Mouse (Mus musculus): Measurements from ENCODE around the gene Samd15.
A peak's percentile ranks its signal among the peaks of the same experiment; 100 is the strongest.
"Not testable (repeated sequence)": the region's sequence is repeated elsewhere in the genome, so short reads cannot be mapped to it uniquely, and the experiment has no call there.

Gene Samd15

GRCm38 (mm10) chr12:87199206-87199972 is at the start of gene Samd15:
Gene Samd15 (plus strand): TSS chr12:87199723.
- DNase-seq (ENCODE audit: low spot score) = no peak

DNA sequence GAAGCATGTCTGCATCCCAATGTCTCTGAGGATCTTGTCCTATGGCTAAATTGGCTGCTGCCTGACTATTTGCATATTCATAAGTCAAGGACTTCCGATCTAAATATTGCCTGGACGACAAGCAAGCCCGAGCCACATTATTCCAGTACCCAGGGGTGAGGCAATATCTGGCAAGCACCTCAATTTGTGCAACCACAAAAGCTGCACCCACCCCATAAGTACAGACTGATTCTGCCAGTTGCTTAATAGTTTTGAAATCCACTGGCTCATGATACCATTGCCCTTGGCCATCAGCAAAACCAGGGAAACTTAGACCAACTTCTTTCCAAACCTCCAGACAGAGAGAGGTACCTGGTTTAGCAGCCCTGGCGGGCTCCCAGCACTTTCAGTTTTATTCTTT is 45.1 kb upstream of the Samd15 start:
- not testable (repeated sequence) for DNase-seq (ENCODE audit: low spot score)

- DNase-seq (ENCODE audit: low spot score) = no peak
These were observed 42.2 kb upstream of the Samd15 start for GRCm38 (mm10) chr12:87157361-87157760.

GRCm38 (mm10) chr12:87158099-87158498 is 41.4 kb upstream of the Samd15 start:
- DNase-seq (ENCODE audit: low spot score) = no peak

DNA sequence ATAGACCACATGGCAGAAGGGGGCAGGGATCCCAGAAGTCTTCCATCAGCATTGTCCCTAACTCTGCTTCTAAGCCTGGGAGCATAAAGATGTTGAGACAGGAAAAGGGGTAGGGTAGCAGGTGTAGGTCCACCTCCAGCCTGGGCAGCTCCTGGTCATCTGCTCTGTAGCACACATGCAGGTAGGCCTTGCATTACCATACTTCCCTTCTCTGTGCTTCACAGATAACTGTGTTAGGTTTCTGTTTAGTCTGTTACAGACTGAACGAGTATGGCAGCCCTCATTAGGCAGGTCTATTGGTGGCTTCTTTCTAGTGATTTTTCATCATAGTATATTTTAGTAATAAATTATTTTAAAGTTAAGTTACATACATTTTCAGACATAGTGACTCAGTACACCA is 39.2 kb upstream of the Samd15 start:
- DNase-seq (ENCODE audit: low spot score) = no peak

- DNase-seq (ENCODE audit: low spot score) = no peak
These were observed 38.7 kb upstream of the Samd15 start for GRCm38 (mm10) chr12:87160815-87161214.

DNA sequence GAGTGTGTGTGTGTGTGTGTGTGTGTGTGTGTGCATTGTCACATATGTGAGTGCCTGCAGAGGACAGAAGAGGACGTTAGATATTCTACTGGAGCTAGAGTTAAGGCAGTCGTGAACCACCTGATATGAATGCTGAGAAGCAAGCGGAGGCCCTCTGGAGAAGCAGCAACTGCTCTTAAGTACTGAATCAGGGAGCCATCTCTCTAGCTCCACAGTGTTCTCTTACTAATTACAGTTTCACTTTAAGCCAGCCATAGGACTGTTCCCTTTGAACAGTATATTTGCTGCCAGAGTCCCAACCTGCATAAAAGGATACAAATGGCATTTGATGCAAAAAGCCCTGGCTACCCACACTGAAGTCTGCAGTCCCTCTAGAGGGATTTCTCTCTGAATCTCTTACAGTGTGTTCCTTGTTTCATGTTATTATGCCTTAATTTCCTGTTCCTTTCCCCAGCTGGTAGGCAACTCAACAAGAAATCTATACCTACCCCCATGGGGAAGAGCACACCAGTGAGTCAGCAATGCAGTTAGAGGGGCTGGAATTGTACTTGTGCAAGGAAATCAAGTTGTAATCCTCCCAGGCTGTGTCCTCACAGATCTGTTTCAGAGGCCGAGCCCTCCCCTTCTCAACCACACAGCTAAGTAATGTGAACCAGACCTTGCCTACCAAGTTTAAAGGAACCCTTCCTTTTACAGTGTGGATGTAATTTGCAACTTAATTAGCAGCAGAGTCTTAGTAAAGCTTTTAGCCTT is 24.2 kb upstream of the Samd15 start:
- DNase-seq (ENCODE audit: low spot score) = no peak

- no peak for DNase-seq (ENCODE audit: low spot score)
These were observed 21.9 kb upstream of the Samd15 start for GRCm38 (mm10) chr12:87177631-87178030.

DNA sequence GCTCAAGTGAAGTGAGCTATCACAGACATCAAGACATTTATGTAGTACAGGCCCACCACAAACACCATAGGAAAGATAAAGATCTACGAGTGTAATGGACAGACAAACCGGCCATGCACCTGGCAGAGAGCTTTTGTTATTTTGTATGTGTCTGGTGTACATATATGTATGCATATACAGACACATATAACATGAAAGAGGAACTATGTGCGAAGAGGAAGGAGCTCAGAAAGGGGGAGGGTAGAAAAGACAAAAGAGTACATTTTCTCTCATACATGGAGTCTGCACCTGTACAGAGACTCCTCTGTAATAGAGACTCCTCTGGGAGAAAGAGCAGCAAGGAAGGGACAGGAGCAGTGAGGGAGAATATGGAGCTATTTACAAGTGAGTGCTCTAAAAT is 6.5 kb upstream of the Samd15 start:
- DNase-seq (ENCODE audit: low spot score) = no peak

DNA sequence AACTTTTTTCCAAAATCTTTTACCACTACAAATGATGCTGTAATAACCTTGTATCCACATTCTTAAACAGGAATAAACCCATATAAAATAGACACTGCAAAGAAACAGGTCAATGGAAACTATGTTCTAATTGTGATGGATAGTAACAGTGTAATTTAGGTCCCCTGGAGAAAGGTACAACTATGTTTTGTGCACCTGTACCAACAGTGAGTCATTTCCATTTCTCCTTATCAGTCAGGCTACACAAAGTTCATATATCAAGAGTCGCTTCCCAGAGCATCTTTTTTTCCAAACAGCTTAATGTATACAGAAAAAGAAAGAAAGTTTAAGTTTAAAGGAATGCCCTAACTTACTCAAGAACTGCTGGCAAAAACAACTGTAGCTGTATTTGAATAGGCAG is 4.5 kb upstream of the Samd15 start:
- DNase-seq (ENCODE audit: low spot score) = no peak

DNA sequence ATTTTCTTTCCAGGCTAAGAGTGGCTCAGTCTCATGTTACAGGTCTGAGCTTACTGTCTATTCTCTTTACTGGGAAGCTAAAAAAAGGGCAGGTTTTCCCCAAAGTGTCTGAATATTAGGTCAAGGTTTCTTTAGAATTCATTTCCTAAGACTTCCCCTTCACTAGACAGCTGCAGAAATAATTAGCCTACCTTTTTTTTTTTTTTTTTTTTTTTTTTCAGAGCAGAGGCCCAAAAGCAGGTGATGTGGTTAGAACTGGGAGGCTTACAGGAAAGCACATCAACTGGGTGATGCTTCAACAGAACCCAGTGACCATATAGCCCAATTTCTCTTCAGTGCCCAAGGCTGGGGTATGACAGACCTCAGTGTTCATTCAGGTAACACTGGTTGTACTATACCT is 3.2 kb upstream of the Samd15 start:
- no peak for DNase-seq (ENCODE audit: low spot score)

DNA sequence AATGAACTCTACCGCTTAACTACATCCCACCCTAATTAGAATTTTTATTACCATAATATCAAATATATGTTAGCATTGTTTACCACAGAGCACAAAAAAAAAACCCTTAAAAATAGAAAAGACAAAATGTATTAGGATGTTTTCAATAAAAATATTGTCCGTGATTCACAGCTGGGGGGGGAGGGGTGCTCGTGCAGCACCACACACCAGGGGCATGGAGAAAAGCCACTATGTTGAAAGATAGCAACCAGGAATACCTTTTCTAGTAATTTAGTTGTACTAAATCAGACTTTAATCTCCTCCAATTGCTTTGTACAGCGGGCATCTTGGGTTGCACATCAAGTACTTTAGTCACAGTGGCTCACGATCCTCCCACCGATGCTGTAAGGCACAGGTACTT is 731 bp upstream of the Samd15 start:
- no peak for DNase-seq (ENCODE audit: low spot score)

DNA sequence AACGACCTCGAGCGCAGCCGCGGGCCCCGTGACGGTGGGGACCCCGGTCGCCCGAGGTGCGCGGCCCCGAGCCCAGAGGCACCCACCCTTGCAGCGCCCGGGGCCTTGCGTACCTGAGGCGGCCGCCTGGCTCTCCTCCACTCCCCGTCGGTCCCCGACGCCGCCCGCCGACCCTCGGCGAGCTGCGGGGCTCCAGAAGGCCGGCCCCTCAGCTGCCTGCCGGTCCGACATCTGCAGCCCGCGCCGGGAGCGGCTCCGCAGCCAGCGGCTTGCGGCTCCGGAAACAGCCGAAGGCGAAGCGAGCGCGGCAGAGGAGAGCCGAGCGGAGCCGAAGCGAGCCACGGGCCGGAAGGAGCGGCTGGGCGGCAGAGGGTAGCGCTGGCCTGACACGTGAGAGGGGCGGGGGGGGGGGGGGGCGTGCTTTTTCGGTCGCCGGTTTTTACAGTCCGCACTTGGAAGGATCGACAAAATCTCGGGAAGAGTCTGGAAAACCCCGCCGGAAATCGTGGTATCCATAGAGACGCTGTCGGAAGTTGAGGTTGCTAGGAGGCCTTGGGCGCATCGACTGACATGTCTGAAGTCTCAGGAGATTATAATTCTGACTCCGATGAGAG is 557 bp downstream of the Samd15 start, which contains the start of gene Tmed8:
Gene Tmed8 (minus strand): TSS at position 482 of the 614 bp plus-strand sequence.
- peak; percentile 25 for DNase-seq (ENCODE audit: low spot score)

DNA sequence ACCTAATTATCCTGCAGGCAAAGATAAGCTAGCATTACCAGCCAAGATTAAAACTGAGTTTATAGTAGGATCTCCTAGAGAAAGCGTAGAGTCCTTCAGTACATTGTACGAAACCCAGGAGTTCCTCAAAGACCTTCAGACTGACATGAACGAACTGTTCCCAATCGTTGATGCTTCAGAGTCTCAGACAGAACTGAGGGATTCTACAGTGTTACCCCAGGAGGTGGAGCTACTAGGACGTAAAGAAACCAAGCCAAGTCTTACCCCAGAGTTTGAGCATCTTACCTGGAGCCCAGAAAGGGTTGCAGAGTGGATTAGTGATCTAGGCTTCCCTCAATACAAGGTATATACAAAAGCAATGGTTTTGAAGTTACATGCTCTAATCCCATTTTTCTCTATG is 2.2 kb downstream of the Samd15 start:
- no peak for DNase-seq (ENCODE audit: low spot score)

DNA sequence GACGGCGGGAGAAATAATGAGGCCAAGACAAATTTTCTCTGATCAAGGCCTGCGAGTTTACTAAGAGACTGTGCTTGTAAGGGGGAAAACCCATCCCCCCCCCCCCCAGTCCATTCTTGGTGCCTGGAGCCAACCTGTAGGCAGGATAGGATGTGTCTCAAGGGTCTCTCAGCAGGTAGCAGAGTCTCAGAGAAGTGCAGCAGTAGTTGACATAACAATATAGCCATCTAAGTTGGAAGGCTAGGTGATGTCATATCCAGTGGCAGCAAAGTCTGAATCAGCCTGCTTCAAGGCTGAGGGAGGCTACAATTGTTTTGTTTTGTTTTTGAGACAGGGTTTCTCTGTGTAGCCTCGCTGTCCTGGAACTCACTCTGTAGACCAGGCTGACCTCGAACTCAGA is 6.3 kb downstream of the Samd15 start:
- not testable (repeated sequence) for DNase-seq (ENCODE audit: low spot score)

- no peak for DNase-seq (ENCODE audit: low spot score)
These were observed 13.5 kb downstream of the Samd15 start for GRCm38 (mm10) chr12:87212844-87213606.

DNA sequence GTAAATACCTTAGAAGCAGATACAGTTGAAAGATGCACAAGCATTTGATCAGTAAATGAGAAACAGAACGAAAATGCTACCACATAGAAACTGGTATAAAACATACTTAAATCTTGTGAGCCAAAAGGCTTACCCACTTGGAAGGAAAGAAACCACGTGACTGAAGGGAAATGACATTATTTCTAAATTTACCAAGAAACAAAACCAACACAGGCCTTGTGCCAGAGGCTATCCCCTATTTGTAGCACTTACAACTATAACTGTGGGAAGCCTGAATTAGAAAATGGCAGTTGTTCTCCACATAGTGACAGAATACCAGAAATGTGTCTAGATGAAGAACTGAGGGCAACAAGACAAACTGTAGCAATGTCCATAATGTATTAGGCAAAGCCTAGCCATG is 16.5 kb downstream of the Samd15 start:
- DNase-seq (ENCODE audit: low spot score) = no peak

GRCm38 (mm10) chr12:87217596-87217995 is 18.1 kb downstream of the Samd15 start:
- no peak for DNase-seq (ENCODE audit: low spot score)

DNA sequence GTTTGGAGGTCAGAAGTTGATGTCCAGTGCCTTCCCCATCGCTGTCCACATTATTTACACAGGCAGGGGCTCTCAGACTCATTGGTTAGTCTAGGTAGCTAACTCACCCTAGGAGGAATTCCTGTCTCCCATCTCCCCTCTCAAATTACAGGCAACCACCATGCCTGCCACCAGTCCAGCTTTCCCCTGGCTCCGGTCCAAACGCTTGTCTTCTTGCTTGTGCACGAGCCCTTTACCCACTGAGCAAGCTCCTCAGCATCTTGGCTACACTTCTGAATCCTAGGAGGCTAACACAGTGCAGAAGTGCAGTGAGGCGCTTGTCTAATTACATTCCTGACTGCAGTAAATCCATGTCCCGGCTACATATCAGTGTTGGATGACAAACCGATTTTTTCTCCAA is 19.8 kb downstream of the Samd15 start:
- no peak for DNase-seq (ENCODE audit: low spot score)

DNA sequence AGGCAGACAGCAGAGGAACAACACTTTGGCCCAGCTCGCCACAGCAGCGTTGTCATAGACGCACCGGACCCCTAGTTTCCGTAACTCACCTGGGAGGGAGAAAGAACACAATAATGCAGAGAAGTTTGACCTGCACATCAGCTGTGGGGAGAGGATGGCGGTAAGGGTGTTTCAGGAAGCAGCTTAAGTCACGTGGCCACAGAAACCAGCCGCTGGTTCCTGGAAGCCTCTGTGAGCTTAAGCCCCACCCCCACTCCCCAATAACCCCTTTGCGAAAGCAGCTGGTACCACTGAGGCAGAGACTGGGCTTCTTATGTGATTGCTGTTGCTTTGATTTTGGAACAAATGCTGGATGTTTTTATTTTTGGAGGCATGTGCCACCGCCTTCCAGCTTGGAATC is 25.4 kb downstream of the Samd15 start:
- DNase-seq (ENCODE audit: low spot score) = no peak

DNA sequence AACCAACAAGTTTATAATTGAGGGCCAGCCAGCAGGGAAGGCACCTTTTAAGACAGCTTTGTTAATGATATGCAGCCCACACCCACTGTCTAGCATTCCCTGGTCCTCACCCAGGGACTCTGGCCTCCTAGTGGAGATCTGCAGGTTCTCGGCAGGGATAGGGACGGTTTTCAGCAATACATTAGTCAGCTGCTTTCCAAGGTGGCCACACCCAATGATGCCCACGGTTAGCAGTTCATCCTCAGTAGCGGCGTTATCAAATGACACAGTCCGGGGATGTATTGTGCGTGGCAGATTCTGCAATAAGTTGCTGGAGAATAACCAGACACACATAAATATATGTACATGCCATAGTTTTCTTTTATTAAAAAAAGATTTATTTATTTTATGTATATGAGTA is 27.3 kb downstream of the Samd15 start:
- no peak for DNase-seq (ENCODE audit: low spot score)

- DNase-seq (ENCODE audit: low spot score) = no peak
These were observed 30.1 kb downstream of the Samd15 start for GRCm38 (mm10) chr12:87229633-87230032.
